Comparison of ENCODE assay signal across 22 mouse cellular contexts in the genomic region with DNA sequence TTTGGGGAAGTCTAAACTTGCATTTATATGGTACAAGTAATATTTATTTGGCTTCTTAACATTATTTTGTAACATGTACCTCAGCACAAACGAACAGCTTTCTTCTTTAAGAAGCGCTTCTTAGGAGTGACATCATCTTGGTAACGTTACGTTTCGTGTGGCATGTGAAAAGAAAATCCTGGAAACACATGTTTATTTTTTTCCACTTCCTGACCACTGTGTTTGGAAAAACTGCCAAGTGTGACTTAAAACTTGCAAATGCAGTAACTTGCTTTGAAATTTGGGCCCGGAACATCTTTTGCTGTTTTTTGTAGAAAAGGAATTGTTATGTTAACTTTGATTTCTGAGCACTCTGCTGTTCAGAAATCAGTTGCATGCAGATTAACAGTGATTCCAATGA.
A peak's percentile ranks its signal among the peaks of the same experiment; 100 is the strongest.
DNase-seq lines count a peak whose midpoint lies in the region; ATAC-seq and TF ChIP-seq lines count a peak whose summit lies in the region.
"Had no signal": no experiment of that assay in that cellular context is flagged by ENCODE, and none has a peak within 500 bp of the region (broad histone marks: within the 10 kb centered on the region; RNA-seq: fewer than 3 reads in every experiment).

No protein-coding gene starts in this region.

- no peak overlapping the region for H3K9ac ChIP-seq in forebrain, embryonic 14.5 days (ENCODE audit: low read length)
- no peak overlapping the region for H3K9ac ChIP-seq in forebrain, embryonic 15.5 days (replicated peaks)
- no peak overlapping the region for H3K9ac ChIP-seq in lung, embryonic 14.5 days
- no peak overlapping the region for H3K9ac ChIP-seq in neural tube, embryonic 13.5 days
- H3K9ac ChIP-seq: heart, embryonic 15.5 days; midbrain, embryonic 12.5 days had no signal

- 25% methylated on average over 6 of the region's 6 CpGs for WGBS in forebrain, embryonic 14.5 days
- WGBS in forebrain, embryonic 15.5 days = 21% methylated on average over 6 of the region's 6 CpGs
- WGBS in lung, embryonic 14.5 days = 26% methylated on average over 6 of the region's 6 CpGs
- WGBS in neural tube, embryonic 13.5 days = 44% methylated on average over 6 of the region's 6 CpGs

- H3K4me1 ChIP-seq in forebrain, embryonic 14.5 days (ENCODE audit: control insufficient read depth, insufficient read depth, low read length) = peaks cover 5% of the 10 kb centered on the region
- peaks cover 9% of the 10 kb centered on the region for H3K4me1 ChIP-seq in forebrain, embryonic 15.5 days
- H3K4me1 ChIP-seq in lung, embryonic 14.5 days (ENCODE audit: insufficient read depth) = 0 out of 2 replicates have a peak, but pooled peaks cover 3% of the 10 kb centered on the region
- peaks cover 11% of the 10 kb centered on the region for H3K4me1 ChIP-seq in neural tube, embryonic 13.5 days (replicated peaks)
- H3K4me1 ChIP-seq: heart, embryonic 15.5 days had no signal

- H3K4me3 ChIP-seq in forebrain, embryonic 14.5 days (ENCODE audit: low read depth, low read length) = no peak overlapping the region
- H3K4me3 ChIP-seq in forebrain, embryonic 15.5 days = no peak overlapping the region
- H3K4me3 ChIP-seq in lung, embryonic 14.5 days (ENCODE audit: low read depth, low read length) = no peak overlapping the region
- no peak overlapping the region for H3K4me3 ChIP-seq in neural tube, embryonic 13.5 days
- H3K4me3 ChIP-seq: gastrocnemius, adult 2 months; heart, embryonic 15.5 days; layer of hippocampus, adult 2 months; midbrain, embryonic 12.5 days had no signal

- H3K27me3 ChIP-seq in forebrain, embryonic 14.5 days (replicated peaks; ENCODE audit: control insufficient read depth, insufficient read depth, low read length) = no peaks in the 10 kb centered on the region
- H3K27me3 ChIP-seq in forebrain, embryonic 15.5 days = no peaks in the 10 kb centered on the region
- no peaks in the 10 kb centered on the region for H3K27me3 ChIP-seq in lung, embryonic 14.5 days (ENCODE audit: insufficient read depth, low read length)
- no peaks in the 10 kb centered on the region for H3K27me3 ChIP-seq in neural tube, embryonic 13.5 days
- H3K27me3 ChIP-seq: heart, embryonic 15.5 days; midbrain, embryonic 12.5 days had no signal

- intact Hi-C loops in left cerebral cortex, postnatal 10 days (cut with DNase I) = no loop called here

- TF ChIP-seq CTCF in lung, embryonic 14.5 days (IDR thresholded peaks at IDR 0.05; ENCODE audit: low read depth) = no peak

- no peaks in the 10 kb centered on the region for H3K9me3 ChIP-seq in forebrain, embryonic 14.5 days (replicated peaks; ENCODE audit: control insufficient read depth, low read length)
- no peaks in the 10 kb centered on the region for H3K9me3 ChIP-seq in forebrain, embryonic 15.5 days
- no peaks in the 10 kb centered on the region for H3K9me3 ChIP-seq in lung, embryonic 14.5 days (ENCODE audit: low read depth, low read length)
- no peaks in the 10 kb centered on the region for H3K9me3 ChIP-seq in neural tube, embryonic 13.5 days
- H3K9me3 ChIP-seq: heart, embryonic 15.5 days; midbrain, embryonic 12.5 days had no signal

- no peak for ATAC-seq in forebrain, embryonic 14.5 days
- no peak for ATAC-seq in forebrain, embryonic 15.5 days (replicated peaks)
- no peak for ATAC-seq in lung, embryonic 14.5 days (ENCODE audit: insufficient read depth)
- ATAC-seq in neural tube, embryonic 13.5 days (ENCODE audit: low read depth) = no peak
- no peak for ATAC-seq in erythroid progenitor cell, adult 5-6 weeks (replicated peaks; ENCODE audit: low FRiP score, poor library complexity, severe bottlenecking)

- peak; percentile 43 for DNase-seq in forebrain, embryonic 14.5 days (ENCODE audit: low spot score)
- peak; percentile 72 for DNase-seq in lung, embryonic 14.5 days
- no peak for DNase-seq in lung, postnatal 4 days
- no peak for DNase-seq in neural tube, embryonic 10.5 days (ENCODE audit: extremely low spot score, low spot score)
- DNase-seq in left cerebral cortex, postnatal 10 days (ENCODE audit: extremely low spot score in 1 of 2, low spot score in 2 of 2) = no peak
- DNase-seq: adrenal gland, postnatal 36 days; B cell, adult 2 months; cerebellum, adult 18-20 months; cerebellum, postnatal 36 days; gastrocnemius, adult 2 months; kidney, adult 8-10 months; kidney, postnatal 14 days; right cerebral cortex, postnatal 4 days; thymus, adult 2 months had no signal

- 0 out of 2 replicates have a peak overlapping the region, but pooled peaks have one; percentile 5 for H3K4me2 ChIP-seq in forebrain, embryonic 14.5 days (ENCODE audit: low read length)
- no peak overlapping the region for H3K4me2 ChIP-seq in forebrain, embryonic 15.5 days (replicated peaks)
- peak overlapping the region; percentile 25 for H3K4me2 ChIP-seq in lung, embryonic 14.5 days
- 0 out of 2 replicates have a peak overlapping the region, but pooled peaks have one; percentile 4 for H3K4me2 ChIP-seq in neural tube, embryonic 13.5 days
- H3K4me2 ChIP-seq: heart, embryonic 15.5 days; liver, embryonic 11.5 days; midbrain, embryonic 12.5 days had no signal

- no peaks in the 10 kb centered on the region for H3K36me3 ChIP-seq in forebrain, embryonic 14.5 days (ENCODE audit: control insufficient read depth, insufficient read depth, low read length)
- H3K36me3 ChIP-seq in forebrain, embryonic 15.5 days = no peaks in the 10 kb centered on the region
- H3K36me3 ChIP-seq in lung, embryonic 14.5 days (ENCODE audit: insufficient read depth) = no peaks in the 10 kb centered on the region
- no peaks in the 10 kb centered on the region for H3K36me3 ChIP-seq in neural tube, embryonic 13.5 days
- H3K36me3 ChIP-seq: heart, embryonic 15.5 days; midbrain, embryonic 12.5 days had no signal

- no peak overlapping the region for H3K27ac ChIP-seq in forebrain, embryonic 14.5 days (ENCODE audit: low read depth, low read length)
- H3K27ac ChIP-seq in forebrain, embryonic 15.5 days (replicated peaks) = no peak overlapping the region
- peak overlapping the region; percentile 70; the same call in 1 of the 2 replicates for H3K27ac ChIP-seq in lung, embryonic 14.5 days (ENCODE audit: low read depth)
- 0 out of 2 replicates have a peak overlapping the region, but pooled peaks have one; percentile 4 for H3K27ac ChIP-seq in neural tube, embryonic 13.5 days (replicated peaks)
- H3K27ac ChIP-seq: gastrocnemius, adult 2 months; heart, embryonic 15.5 days; layer of hippocampus, adult 2 months; macrophage; midbrain, embryonic 12.5 days had no signal

Comparison
In these comparisons a context has a peak if more than half of its experiments do, and no peak if none do; other contexts are left out.
1. DNase-seq: peak in forebrain, embryonic 14.5 days (single experiment) and lung, embryonic 14.5 days (single experiment); none in lung, postnatal 4 days (0 of 2), neural tube, embryonic 10.5 days (single experiment) and left cerebral cortex, postnatal 10 days (0 of 2).
2. H3K27ac ChIP-seq: peak in lung, embryonic 14.5 days (single experiment) and neural tube, embryonic 13.5 days (single experiment); none in forebrain, embryonic 14.5 days (single experiment) and forebrain, embryonic 15.5 days (single experiment).